Mouse (Mus musculus): ENCODE data around the gene Ide. TPM values are rescaled to one million over a fixed set of nuclear protein-coding genes. Genes with fewer than 3 reads are reported as not detected.
"Not testable (repeated sequence)": the region's sequence is repeated elsewhere in the genome, so short reads cannot be mapped to it uniquely, and the experiment has no call there.

Gene Ide
- total RNA-seq, 2 experiments from 2014 or later = 104 to 158 TPM

GRCm38 (mm10) chr19:37248199-37248598 lies 89.5 kb downstream of the Ide start:
- intact Hi-C loops (cut with DNase I) = loop anchor here (5.0 kb wide), 1 partner anchor 306 kb away; no protein-coding TSS in a partner anchor
- Histone ChIP-seq H3K27ac (no peak overlapping the region), H3K4me3 (no peak overlapping the region)
- no peak for DNase-seq
- no peak for TF ChIP-seq CTCF (IDR thresholded peaks at IDR 0.05)

GRCm38 (mm10) chr19:37246859-37247258 lies 90.8 kb downstream of the Ide start:
- Histone ChIP-seq H3K4me3 (no peak overlapping the region), H3K27ac (no peak overlapping the region)
- no peak for DNase-seq
- TF ChIP-seq CTCF (IDR thresholded peaks at IDR 0.05) = no peak
- intact Hi-C loops (cut with DNase I) = loop anchor here (5.0 kb wide), 1 partner anchor 305 kb away; no protein-coding TSS in a partner anchor

GRCm38 (mm10) chr19:37242707-37243106 lies 94.9 kb downstream of the Ide start:
- DNase-seq = no peak
- H3K27ac ChIP-seq = no peak overlapping the region
- intact Hi-C loops (cut with DNase I) = no loop called here
- TF ChIP-seq CTCF (IDR thresholded peaks at IDR 0.05) = no peak
- no peak overlapping the region for H3K4me3 ChIP-seq

DNA sequence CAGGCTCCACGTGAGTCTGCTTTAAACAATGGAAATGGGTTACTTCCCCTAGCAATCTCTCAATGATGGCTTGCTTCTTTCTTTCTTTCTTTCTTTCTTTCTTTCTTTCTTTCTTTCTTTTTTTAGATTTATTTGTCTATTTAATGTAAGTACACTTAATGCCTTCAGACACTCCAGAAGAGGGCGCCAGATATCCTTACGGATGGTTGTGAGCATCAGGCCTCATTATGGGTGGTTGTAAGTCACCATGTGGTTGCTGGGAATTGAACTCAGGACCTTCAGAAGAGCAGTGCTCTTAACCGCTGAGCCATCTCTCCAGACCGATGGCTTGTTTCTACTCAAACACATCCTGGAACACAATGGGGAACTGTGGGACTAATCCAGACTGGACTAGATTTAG lies 96.5 kb downstream of the Ide start:
- intact Hi-C loops (cut with DNase I) = no loop called here
- no peak for DNase-seq
- TF ChIP-seq CTCF (IDR thresholded peaks at IDR 0.05) = peak; percentile 31; the same call in 1 of the 2 replicates
- Histone ChIP-seq H3K27ac (no peak overlapping the region), H3K4me3 (no peak overlapping the region)

DNA sequence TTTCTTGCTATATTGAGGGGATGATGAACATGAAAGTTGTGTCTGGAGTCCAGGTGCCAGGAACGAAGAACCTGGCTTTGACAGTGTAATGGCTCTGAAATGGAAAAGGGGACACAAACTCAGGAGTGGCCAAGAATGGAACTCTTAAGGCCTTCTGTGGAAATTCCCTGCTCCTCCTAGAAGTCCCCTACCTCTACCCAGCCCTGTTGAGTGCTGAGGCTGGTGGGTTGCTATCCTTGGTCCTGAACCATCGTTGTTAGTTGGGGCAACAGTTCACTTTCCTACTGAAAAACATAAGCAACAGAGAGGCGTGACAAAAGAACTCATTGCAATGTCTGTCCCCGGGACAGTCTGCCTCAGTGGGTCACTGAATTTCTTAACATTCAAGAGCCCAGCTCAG lies 98.6 kb downstream of the Ide start:
- DNase-seq = no peak
- no peak for TF ChIP-seq CTCF (IDR thresholded peaks at IDR 0.05)
- no peak overlapping the region for H3K4me3 ChIP-seq
- intact Hi-C loops (cut with DNase I) = no loop called here
- H3K27ac ChIP-seq = no peak overlapping the region

- no peak for DNase-seq
- TF ChIP-seq CTCF (IDR thresholded peaks at IDR 0.05) = no peak
- no peak overlapping the region for H3K27ac ChIP-seq
- H3K4me3 ChIP-seq = no peak overlapping the region
- intact Hi-C loops (cut with DNase I) = no loop called here
Measured at GRCm38 (mm10) chr19:37238651-37239050, 99.0 kb downstream of the Ide start.

- Histone ChIP-seq H3K27ac (no peak overlapping the region), H3K4me3 (peak overlapping the region; percentile 35)
- no peak for DNase-seq
- TF ChIP-seq CTCF (IDR thresholded peaks at IDR 0.05) = no peak
- intact Hi-C loops (cut with DNase I) = no loop called here
Measured at GRCm38 (mm10) chr19:37237712-37238437, 99.8 kb downstream of the Ide start.

- Histone ChIP-seq H3K27ac (no peak overlapping the region), H3K4me3 (no peak overlapping the region)
- intact Hi-C loops (cut with DNase I) = no loop called here
- no peak for TF ChIP-seq CTCF (IDR thresholded peaks at IDR 0.05)
- DNase-seq = no peak
Measured at GRCm38 (mm10) chr19:37237306-37237705, 100.3 kb downstream of the Ide start.

DNA sequence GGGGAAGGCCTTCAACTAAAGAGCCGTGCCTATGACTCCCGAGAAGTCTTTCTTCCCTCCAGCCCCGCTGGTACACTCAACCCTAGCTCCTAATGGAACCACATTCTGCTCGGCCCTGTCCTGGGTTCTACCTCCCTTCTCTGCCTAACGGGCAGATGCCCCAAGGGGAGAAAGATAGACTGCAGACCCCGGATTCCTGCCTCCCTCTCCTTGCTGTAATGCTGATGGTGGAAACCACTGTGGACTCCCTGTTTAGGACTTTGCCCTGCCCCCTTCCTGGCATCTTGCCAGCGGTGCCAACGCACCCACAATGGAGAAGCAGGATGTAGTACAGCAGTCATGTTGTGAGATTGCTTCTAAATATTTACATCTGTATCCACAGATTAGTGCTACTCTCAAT lies 101.8 kb downstream of the Ide start:
- intact Hi-C loops (cut with DNase I) = loop anchor here (1.0 kb wide), 1 partner anchor 267 kb away; no protein-coding TSS in a partner anchor

GRCm38 (mm10) chr19:37233561-37234539 lies 103.8 kb downstream of the Ide start:
- TF ChIP-seq CTCF (IDR thresholded peaks at IDR 0.05) = no peak
- intact Hi-C loops (cut with DNase I) = no loop called here
- H3K4me3 ChIP-seq = peak overlapping the region; percentile 62
- H3K27ac ChIP-seq = no peak overlapping the region
- DNase-seq = peak; percentile 32

More for the DNA sequence above, 101.8 kb downstream of the Ide start:
- no peak for TF ChIP-seq CTCF (IDR thresholded peaks at IDR 0.05)
- H3K27ac ChIP-seq = no peak overlapping the region
- no peak overlapping the region for H3K4me3 ChIP-seq
- DNase-seq = no peak

DNA sequence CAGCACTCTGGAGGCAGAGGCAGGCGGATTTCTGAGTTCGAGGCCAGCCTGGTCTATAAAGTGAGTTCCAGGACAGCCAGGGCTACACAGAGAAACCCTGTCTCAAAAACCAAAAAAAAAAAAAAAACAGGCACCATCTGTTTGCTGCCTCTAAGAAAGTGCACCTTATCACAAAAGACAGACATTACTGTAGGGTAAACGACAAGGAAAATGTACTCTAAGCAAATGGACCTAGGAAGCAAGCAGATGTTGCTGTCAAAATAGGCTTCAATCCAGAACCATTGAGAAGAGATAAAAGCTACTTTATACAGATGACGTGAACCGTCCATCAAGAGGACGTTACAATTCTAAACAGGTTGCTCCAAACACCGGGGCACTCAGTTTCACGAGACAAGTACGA lies 105.1 kb downstream of the Ide start:
- DNase-seq; H3K4me3 ChIP-seq; intact Hi-C loops (cut with DNase I); H3K27ac ChIP-seq: not testable (repeated sequence)

DNA sequence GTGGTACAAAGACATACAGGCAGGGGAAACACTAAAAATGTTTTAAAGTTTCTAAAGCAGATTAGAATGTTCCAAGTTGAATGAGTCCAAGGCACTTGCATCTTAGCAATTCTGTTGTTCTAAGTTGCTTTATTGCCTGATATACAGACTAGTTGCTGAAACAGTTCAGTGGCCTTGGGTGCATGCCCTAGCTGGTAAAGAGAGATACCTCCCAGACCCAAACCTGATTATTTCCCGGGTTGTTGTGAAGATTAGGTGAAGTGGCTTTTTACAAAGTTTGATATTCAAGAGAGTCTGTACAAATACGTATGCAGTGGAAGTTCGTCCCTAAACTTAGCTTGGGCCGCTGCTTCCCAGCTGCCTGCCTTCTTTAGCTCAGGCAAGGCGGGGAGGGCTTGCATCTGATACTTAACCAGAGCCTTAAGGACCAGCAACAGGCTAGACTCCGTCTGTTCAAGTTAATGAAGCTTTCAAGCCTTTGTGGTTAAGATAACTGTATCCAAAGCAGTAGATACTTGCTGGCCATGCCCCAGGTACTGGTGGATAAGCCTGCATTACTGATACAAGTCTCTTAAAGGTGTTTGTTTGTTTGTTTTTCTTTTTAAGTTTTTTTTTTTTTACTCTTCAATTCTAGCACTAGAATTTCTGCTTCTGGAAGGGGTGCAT lies 112.3 kb downstream of the Ide start:
- DNase-seq = no peak
- Histone ChIP-seq H3K27ac (no peak overlapping the region), H3K4me3 (no peak overlapping the region)
- TF ChIP-seq CTCF (IDR thresholded peaks at IDR 0.05) = no peak
- intact Hi-C loops (cut with DNase I) = no loop called here

Other genes with a start within 250 kb of the Ide start
- gene March5, start 130.3 kb downstream of the Ide start, total RNA-seq (2021) = 10 to 100 TPM; 72.5 to 84.7 TPM
- gene Cpeb3, start 129.3 kb downstream of the Ide start, total RNA-seq (2021) = 10 to 100 TPM; 56.0 to 64.8 TPM
- under 1 TPM; 0.15 to 0.20 TPM for gene Kif11, start 38.6 kb upstream of the Ide start, total RNA-seq (2021)
- 1 to 10 TPM in 1 of 2 experiments, under 1 TPM in 1; 0.84 to 1.3 TPM for gene Hhex, start 97.0 kb upstream of the Ide start, total RNA-seq (2021)
- gene Exoc6, start 212.6 kb upstream of the Ide start, total RNA-seq (2021) = 10 to 100 TPM; 51.3 to 67.3 TPM